Mouse (Mus musculus) intestine, embryonic 14.5 days (tissue): ENCODE measurements around the gene Cnih1. TPM values are rescaled to one million over a fixed set of nuclear protein-coding genes. Genes with fewer than 3 reads are reported as not detected.

ENCODE experiments used
- ATAC-seq: fragments of 200-750 bp; cut with Nextera tagmentation; replicated peaks from 2 replicates; pipeline ENCODE4 v1.8.0; 2017; ENCODE audit warnings: low read depth, moderate number of reproducible peaks, moderate TSS enrichment, moderate library complexity; ENCODE audit not compliant: low FRiP score, low TSS enrichment
- DNase-seq: peaks from one replicate; pipeline ENCODE4 v3.0.0-alpha.2; 2018; ENCODE audit warnings: low spot score
- H3K27ac ChIP-seq: fragments of 300-500 bp; sonication (generic); 2 replicates; pipeline ENCODE4 v1.5.1; 2014; ENCODE audit warnings: low read depth, mild to moderate bottlenecking, control low read depth
- H3K27me3 ChIP-seq: fragments of 300-500 bp; sonication (generic); replicated peaks from 2 replicates; pipeline ENCODE4 v1.6.1; 2014; ENCODE audit warnings: low read length, control low read depth; ENCODE audit not compliant: control insufficient read depth, insufficient read depth
- H3K36me3 ChIP-seq: fragments of 300-500 bp; sonication (generic); 2 replicates; pipeline ENCODE4 v1.6.1; 2014; ENCODE audit warnings: low read length, control low read depth; ENCODE audit not compliant: control insufficient read depth, insufficient read depth
- H3K4me1 ChIP-seq: fragments of 300-500 bp; sonication (generic); replicated peaks from 2 replicates; pipeline ENCODE4 v1.6.1; 2014; ENCODE audit warnings: low read length, control low read depth, mixed read lengths; ENCODE audit not compliant: control insufficient read depth, insufficient read depth
- H3K4me2 ChIP-seq: fragments of 300-500 bp; sonication (generic); 2 replicates; pipeline ENCODE4 v1.6.1; 2014; ENCODE audit warnings: low read length
- H3K4me3 ChIP-seq: fragments of 300-500 bp; sonication (generic); 2 replicates; pipeline ENCODE4 v1.5.1; 2014; ENCODE audit warnings: low read depth, low read length, control low read depth, mixed read lengths
- H3K9ac ChIP-seq: fragments of 300-500 bp; sonication (generic); 2 replicates; pipeline ENCODE4 v1.6.1; 2014; ENCODE audit warnings: mild to moderate bottlenecking, low read length
- H3K9me3 ChIP-seq: fragments of 300-500 bp; sonication (generic); 2 replicates; pipeline ENCODE4 v1.6.1; 2016; ENCODE audit warnings: low read length, control low read depth; ENCODE audit not compliant: control insufficient read depth
- WGBS: fragments of 180-500 bp; shearing (Covaris S2); extraction: QIAGEN DNeasy Blood & Tissue Kit; methylation state at CpG from one replicate; pipeline ENCODE4 v1.1.7; 2014; 5-methylcytosine and 5-hydroxymethylcytosine counted together
- polyA plus RNA-seq: library from polyadenylated mRNA; unstranded; fragments of >200 nt; fragmentation: Nextera tagmentation; extraction: Ambion mirVana; gene quantifications from 2 replicates; pipeline ENCODE4 v1.2.1, GENCODE M21; 2014

The Cnih1 gene
- polyA plus RNA-seq, 1 experiment from 2014 or later: 207 TPM

DNA sequence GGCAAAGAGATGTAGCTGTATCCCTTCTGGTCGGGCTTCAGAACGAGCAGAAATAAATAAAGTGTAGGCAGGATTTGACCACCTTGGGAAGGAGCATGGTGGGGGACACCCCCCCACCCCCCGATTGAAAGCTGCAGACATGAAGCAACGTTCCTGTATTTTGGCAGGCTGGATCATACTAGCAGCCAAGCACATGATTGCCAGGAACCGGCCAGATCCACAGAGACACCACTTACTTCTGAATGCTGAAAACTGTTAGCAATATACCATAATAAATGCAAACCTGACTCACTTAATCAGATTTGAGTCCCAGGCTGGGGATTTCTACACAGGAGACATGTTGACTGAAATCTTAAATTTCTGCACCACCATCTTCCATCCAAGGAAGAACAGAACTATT lies 53.9 kb downstream of the Cnih1 start:
- 78% methylated on average over 5 of the region's 5 CpGs for WGBS
- no peaks in the 10 kb centered on the region for H3K9me3 ChIP-seq
- no peaks in the 10 kb centered on the region for H3K27me3 ChIP-seq
- no peak for DNase-seq
- no peak overlapping the region for H3K4me3 ChIP-seq
- H3K27ac ChIP-seq: no peak overlapping the region
- ATAC-seq: no peak
- no peak overlapping the region for H3K4me2 ChIP-seq
- H3K9ac ChIP-seq: no peak overlapping the region
- H3K36me3 ChIP-seq: no peaks in the 10 kb centered on the region
- no peaks in the 10 kb centered on the region for H3K4me1 ChIP-seq

DNA sequence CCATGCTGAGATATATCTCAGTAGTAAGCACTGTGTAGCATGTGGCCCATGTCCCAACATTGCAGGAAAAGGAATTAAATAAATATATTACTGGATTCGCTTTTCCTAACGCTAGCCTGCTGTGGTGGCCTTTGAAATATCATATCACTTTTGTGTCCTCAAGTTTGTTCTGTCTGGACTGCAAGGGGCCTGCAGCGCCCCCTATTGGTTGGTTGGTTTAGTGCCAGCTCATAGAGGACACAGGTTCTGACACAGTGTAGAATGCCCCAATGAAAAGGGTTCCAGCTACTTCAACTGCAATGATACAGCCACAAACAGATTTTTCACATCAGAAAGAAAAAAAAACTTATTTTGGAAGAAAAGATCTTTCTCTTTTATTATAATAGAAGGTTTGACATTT lies 62.5 kb downstream of the Cnih1 start:
- Histone ChIP-seq H3K27ac (no peak overlapping the region), H3K27me3 (no peaks in the 10 kb centered on the region), H3K4me2 (no peak overlapping the region), H3K4me3 (no peak overlapping the region), H3K9me3 (no peaks in the 10 kb centered on the region), H3K4me1 (0 out of 2 replicates have a peak, but pooled peaks cover 2% of the 10 kb centered on the region), H3K9ac (no peak overlapping the region), H3K36me3 (no peaks in the 10 kb centered on the region)
- WGBS: 54% methylated on average over 3 of the region's 3 CpGs
- DNase-seq (no peak), ATAC-seq (no peak)

Other genes with a start within 250 kb of the Cnih1 start
- gene Cdkn3, start 27.9 kb downstream of the Cnih1 start, polyA plus RNA-seq: 53.1 and 53.3 TPM in 2 replicates
- 58.5 and 66.5 TPM in 2 replicates for gene Gmfb, start 33.8 kb upstream of the Cnih1 start, polyA plus RNA-seq
- 25.3 and 28.6 TPM in 2 replicates for gene Cgrrf1, start 43.7 kb upstream of the Cnih1 start, polyA plus RNA-seq
- gene Samd4, start 94.4 kb upstream of the Cnih1 start, polyA plus RNA-seq: 4.4 and 4.9 TPM in 2 replicates